Mouse (Mus musculus): ENCODE data around the gene Ptpn11. TPM values are rescaled to one million over a fixed set of nuclear protein-coding genes. Genes with fewer than 3 reads are reported as not detected.

Ptpn11 gene
- polyA plus RNA-seq, 1 experiment, result 17.3 TPM

DNA sequence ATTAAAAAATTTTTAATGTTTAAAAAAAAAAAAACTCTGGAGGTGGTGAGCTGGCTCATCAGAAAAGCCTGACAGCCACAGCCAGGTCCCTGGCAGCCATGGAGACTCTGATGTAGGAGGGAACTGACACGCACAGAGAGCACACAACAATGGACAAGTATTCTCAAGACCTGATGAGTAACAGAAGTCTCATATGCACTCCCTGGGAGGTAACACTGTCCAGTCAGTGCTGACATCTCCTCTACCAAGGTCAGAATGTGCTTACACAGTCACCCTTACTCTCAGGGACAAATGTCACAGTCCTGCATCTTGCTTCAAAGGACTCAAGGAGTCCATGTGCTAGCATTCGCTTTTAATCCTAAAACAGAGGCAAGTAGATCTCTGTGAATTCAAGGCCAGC is 21.6 kb downstream of the Ptpn11 start:
- no peak for TF ChIP-seq CTCF (IDR thresholded peaks at IDR 0.05; ENCODE audit: extremely low read depth, insufficient read depth, insufficient read length, insufficient replicate concordance)
- TF ChIP-seq POLR2A (IDR thresholded peaks at IDR 0.05; ENCODE audit: low read depth, low read length), result no peak
- Histone ChIP-seq H3K27ac (ENCODE audit: insufficient read depth, low read length) (no peak overlapping the region), H3K4me1 (ENCODE audit: control insufficient read depth, insufficient read depth, insufficient read length) (no peaks in the 10 kb centered on the region), H3K36me3 (ENCODE audit: control insufficient read depth, insufficient read depth, low read length) (peaks cover 12% of the 10 kb centered on the region), H3K4me3 (ENCODE audit: extremely low read depth, insufficient read depth, insufficient read length) (no peak overlapping the region), H3K27me3 (ENCODE audit: control insufficient read depth, insufficient read depth, low read length) (no peaks in the 10 kb centered on the region)
- DNase-seq (ENCODE audit: low read depth in 1 of 2, low spot score in 2 of 2), result no peak
- 97% methylated on average over 2 of the region's 2 CpGs for WGBS

DNA sequence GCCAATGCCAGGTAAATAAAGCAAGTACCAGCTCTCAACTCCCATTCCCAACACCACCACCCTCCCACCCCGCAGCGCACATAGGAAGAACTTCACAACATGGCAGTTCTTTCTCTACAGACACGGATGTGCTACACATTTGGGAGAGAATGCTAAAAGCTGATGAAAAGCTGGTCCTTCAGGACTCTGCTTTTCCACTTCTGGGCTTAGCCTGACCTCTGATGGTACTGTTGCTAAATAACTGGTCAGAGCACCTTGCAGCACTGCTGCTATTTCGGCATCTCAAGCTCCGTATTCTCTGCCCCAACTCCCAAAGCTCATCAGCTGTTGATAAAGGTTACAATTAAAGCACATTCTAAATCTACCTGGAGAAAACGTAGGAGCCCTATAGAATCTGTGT is 24.3 kb downstream of the Ptpn11 start:
- WGBS, result 94% methylated on average over 6 of the region's 6 CpGs
- Histone ChIP-seq H3K27me3 (ENCODE audit: control insufficient read depth, insufficient read depth, low read length) (no peaks in the 10 kb centered on the region), H3K36me3 (ENCODE audit: control insufficient read depth, insufficient read depth, low read length) (peaks cover 30% of the 10 kb centered on the region), H3K27ac (ENCODE audit: insufficient read depth, low read length) (no peak overlapping the region), H3K4me1 (ENCODE audit: control insufficient read depth, insufficient read depth, insufficient read length) (no peaks in the 10 kb centered on the region), H3K4me3 (ENCODE audit: extremely low read depth, insufficient read depth, insufficient read length) (no peak overlapping the region)
- no peak for TF ChIP-seq CTCF (IDR thresholded peaks at IDR 0.05; ENCODE audit: extremely low read depth, insufficient read depth, insufficient read length, insufficient replicate concordance)
- no peak for TF ChIP-seq POLR2A (IDR thresholded peaks at IDR 0.05; ENCODE audit: low read depth, low read length)
- DNase-seq (ENCODE audit: low read depth in 1 of 2, low spot score in 2 of 2), result no peak

DNA sequence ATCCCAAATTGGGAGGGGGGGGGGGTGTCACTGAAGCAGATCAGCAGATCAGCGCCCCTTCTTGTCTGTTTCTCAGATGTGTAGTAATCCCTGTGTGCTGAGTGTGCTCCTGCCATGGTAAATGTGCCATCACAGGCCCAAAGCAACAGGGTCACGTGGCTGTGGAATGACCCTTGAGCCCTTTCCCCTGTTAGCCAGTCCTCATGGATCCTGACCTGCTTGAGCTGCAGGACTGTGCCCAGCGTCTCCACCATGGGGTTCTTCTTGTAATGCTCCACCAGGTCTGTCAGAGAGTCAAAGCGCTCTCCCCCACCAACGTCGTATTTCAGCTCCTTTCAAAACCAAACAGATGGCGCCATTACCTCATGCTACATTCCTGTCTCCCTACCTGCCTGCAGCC is 28.3 kb downstream of the Ptpn11 start:
- Histone ChIP-seq H3K36me3 (ENCODE audit: control insufficient read depth, insufficient read depth, low read length) (peaks cover 33% of the 10 kb centered on the region), H3K4me3 (ENCODE audit: extremely low read depth, insufficient read depth, insufficient read length) (no peak overlapping the region), H3K27me3 (ENCODE audit: control insufficient read depth, insufficient read depth, low read length) (no peaks in the 10 kb centered on the region), H3K4me1 (ENCODE audit: control insufficient read depth, insufficient read depth, insufficient read length) (no peaks in the 10 kb centered on the region), H3K27ac (ENCODE audit: insufficient read depth, low read length) (no peak overlapping the region)
- DNase-seq (ENCODE audit: low read depth in 1 of 2, low spot score in 2 of 2), result no peak
- TF ChIP-seq CTCF (IDR thresholded peaks at IDR 0.05; ENCODE audit: extremely low read depth, insufficient read depth, insufficient read length, insufficient replicate concordance), result no peak
- no peak for TF ChIP-seq POLR2A (IDR thresholded peaks at IDR 0.05; ENCODE audit: low read depth, low read length)
- 92% methylated on average over 7 of the region's 7 CpGs for WGBS

DNA sequence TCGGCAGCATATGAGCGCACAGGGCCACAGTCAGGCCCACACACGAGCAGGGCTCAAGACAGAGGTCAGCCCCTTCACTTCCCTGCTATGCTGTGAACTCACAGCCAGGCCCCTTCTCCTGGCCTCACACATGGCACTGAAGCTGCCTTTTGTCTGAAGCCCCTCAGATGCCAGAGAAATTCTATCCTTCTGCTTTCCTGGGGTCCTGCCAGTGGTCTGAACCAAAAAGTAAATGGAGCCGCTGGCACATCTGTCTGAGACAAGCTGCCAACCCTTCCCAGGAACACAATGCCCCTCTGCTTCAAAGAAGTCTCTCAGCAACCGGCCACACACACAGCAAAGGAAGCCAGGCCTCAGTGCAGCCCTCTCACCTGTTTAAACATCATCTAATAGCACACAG is 28.9 kb downstream of the Ptpn11 start:
- WGBS, result 95% methylated on average over 5 of the region's 5 CpGs
- no peak for DNase-seq (ENCODE audit: low read depth in 1 of 2, low spot score in 2 of 2)
- TF ChIP-seq POLR2A (IDR thresholded peaks at IDR 0.05; ENCODE audit: low read depth, low read length), result no peak
- no peak for TF ChIP-seq CTCF (IDR thresholded peaks at IDR 0.05; ENCODE audit: extremely low read depth, insufficient read depth, insufficient read length, insufficient replicate concordance)
- no peak overlapping the region for H3K27ac ChIP-seq (ENCODE audit: insufficient read depth, low read length)
- H3K36me3 ChIP-seq (ENCODE audit: control insufficient read depth, insufficient read depth, low read length), result peaks cover 33% of the 10 kb centered on the region
- no peak overlapping the region for H3K4me3 ChIP-seq (ENCODE audit: extremely low read depth, insufficient read depth, insufficient read length)
- no peaks in the 10 kb centered on the region for H3K27me3 ChIP-seq (ENCODE audit: control insufficient read depth, insufficient read depth, low read length)
- no peaks in the 10 kb centered on the region for H3K4me1 ChIP-seq (ENCODE audit: control insufficient read depth, insufficient read depth, insufficient read length)

DNA sequence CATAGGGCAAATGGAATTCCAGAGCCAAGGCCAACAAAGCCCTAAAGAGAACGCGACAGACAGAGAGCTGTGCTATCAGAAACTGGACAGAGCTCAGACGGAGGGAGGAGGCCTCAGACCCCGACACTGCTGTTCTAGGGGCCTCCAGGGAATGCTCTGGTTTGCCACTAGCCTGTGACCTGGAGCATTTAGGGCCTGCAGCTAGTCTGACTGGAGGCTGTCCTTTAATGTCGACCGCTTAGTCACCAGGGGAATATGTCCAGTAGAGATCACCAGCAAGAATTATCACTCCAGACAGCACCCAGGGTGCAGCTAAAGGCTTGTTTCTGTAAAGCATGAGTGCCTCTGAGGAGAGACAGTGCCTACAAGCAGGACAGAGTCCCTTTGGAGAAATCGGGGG is 32.2 kb downstream of the Ptpn11 start:
- peaks cover 26% of the 10 kb centered on the region for H3K36me3 ChIP-seq (ENCODE audit: control insufficient read depth, insufficient read depth, low read length)
- TF ChIP-seq POLR2A (IDR thresholded peaks at IDR 0.05; ENCODE audit: low read depth, low read length) (no peak), CTCF (IDR thresholded peaks at IDR 0.05; ENCODE audit: extremely low read depth, insufficient read depth, insufficient read length, insufficient replicate concordance) (no peak)
- no peak overlapping the region for H3K27ac ChIP-seq (ENCODE audit: insufficient read depth, low read length)
- no peaks in the 10 kb centered on the region for H3K4me1 ChIP-seq (ENCODE audit: control insufficient read depth, insufficient read depth, insufficient read length)
- no peak overlapping the region for H3K4me3 ChIP-seq (ENCODE audit: extremely low read depth, insufficient read depth, insufficient read length)
- WGBS, result 95% methylated on average over 7 of the region's 7 CpGs
- no peaks in the 10 kb centered on the region for H3K27me3 ChIP-seq (ENCODE audit: control insufficient read depth, insufficient read depth, low read length)
- DNase-seq (ENCODE audit: low read depth in 1 of 2, low spot score in 2 of 2), result no peak

DNA sequence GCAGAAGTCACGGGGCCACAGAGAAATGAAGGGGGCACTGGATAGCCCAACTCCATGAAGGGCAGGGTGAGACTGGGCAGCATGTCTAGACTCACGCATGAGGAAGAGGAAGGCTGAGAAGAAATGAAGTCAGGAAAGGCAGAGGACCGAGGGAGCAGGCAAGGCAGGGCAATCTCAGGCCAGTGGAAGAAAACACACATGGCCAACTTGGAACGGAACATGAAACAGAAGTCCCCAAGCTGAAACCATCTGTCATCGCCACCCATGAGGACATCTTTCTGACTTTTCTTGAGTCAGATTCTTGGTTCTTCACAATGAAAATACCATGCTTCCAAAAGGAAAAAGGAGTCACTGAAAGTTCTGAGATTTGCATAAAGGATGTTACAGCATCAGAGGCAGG is 33.7 kb downstream of the Ptpn11 start:
- DNase-seq (ENCODE audit: low read depth in 1 of 2, low spot score in 2 of 2), result no peak
- WGBS, result 95% methylated on average over 5 of the region's 5 CpGs
- no peak overlapping the region for H3K4me3 ChIP-seq (ENCODE audit: extremely low read depth, insufficient read depth, insufficient read length)
- TF ChIP-seq CTCF (IDR thresholded peaks at IDR 0.05; ENCODE audit: extremely low read depth, insufficient read depth, insufficient read length, insufficient replicate concordance) (no peak), POLR2A (IDR thresholded peaks at IDR 0.05; ENCODE audit: low read depth, low read length) (no peak)
- H3K27me3 ChIP-seq (ENCODE audit: control insufficient read depth, insufficient read depth, low read length), result no peaks in the 10 kb centered on the region
- no peaks in the 10 kb centered on the region for H3K4me1 ChIP-seq (ENCODE audit: control insufficient read depth, insufficient read depth, insufficient read length)
- peaks cover 24% of the 10 kb centered on the region for H3K36me3 ChIP-seq (ENCODE audit: control insufficient read depth, insufficient read depth, low read length)
- no peak overlapping the region for H3K27ac ChIP-seq (ENCODE audit: insufficient read depth, low read length)

DNA sequence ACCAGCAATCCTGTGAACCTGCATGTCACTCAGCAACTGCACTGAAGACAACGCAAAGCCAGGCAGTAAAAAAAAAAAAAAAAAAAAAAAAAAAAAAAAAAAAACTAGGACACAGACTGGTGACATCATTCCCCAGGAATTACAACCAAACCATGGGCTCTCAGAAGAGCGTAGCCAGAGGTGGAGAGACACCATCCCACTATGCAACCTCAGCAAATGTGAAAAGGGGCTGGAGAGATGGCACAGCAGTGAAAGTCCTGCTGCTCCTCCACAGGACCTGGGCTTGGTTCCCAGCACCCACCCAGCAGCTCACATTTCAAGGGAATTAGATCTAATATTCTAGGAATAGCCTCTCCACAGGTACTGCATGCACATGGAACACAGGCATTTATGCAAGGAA is 34.2 kb downstream of the Ptpn11 start:
- no peak for TF ChIP-seq POLR2A (IDR thresholded peaks at IDR 0.05; ENCODE audit: low read depth, low read length)
- no peak for TF ChIP-seq CTCF (IDR thresholded peaks at IDR 0.05; ENCODE audit: extremely low read depth, insufficient read depth, insufficient read length, insufficient replicate concordance)
- WGBS, result 86% methylated on average over 2 of the region's 2 CpGs
- H3K36me3 ChIP-seq (ENCODE audit: control insufficient read depth, insufficient read depth, low read length), result peaks cover 25% of the 10 kb centered on the region

More for the DNA sequence above, 34.2 kb downstream of the Ptpn11 start:
- no peak for DNase-seq (ENCODE audit: low read depth in 1 of 2, low spot score in 2 of 2)
- no peaks in the 10 kb centered on the region for H3K4me1 ChIP-seq (ENCODE audit: control insufficient read depth, insufficient read depth, insufficient read length)
- H3K27ac ChIP-seq (ENCODE audit: insufficient read depth, low read length), result no peak overlapping the region
- H3K4me3 ChIP-seq (ENCODE audit: extremely low read depth, insufficient read depth, insufficient read length), result no peak overlapping the region
- no peaks in the 10 kb centered on the region for H3K27me3 ChIP-seq (ENCODE audit: control insufficient read depth, insufficient read depth, low read length)

Measured in spleen, adult 2 months (tissue).